Mouse (Mus musculus): ENCODE results near the gene Gm45623. TPM values are rescaled to one million over a fixed set of nuclear protein-coding genes. Genes with fewer than 3 reads are reported as not detected.

Gm45623 gene
- polyA plus RNA-seq (2015; fragmentation: Nextera tagmentation; extraction: Ambion mirVana), result 0.22 and 0.32 TPM in 2 replicates

- H3K4me1 ChIP-seq (ENCODE audit: control insufficient read depth, insufficient read depth, low read length), result peaks cover 9% of the 10 kb centered on the region; the same call in 1 of the 2 replicates
- H3K4me2 ChIP-seq (ENCODE audit: low read depth, low read length), result peak within 1 kb of the TSS; percentile 79
- H3K9me3 ChIP-seq (replicated peaks; ENCODE audit: control insufficient read depth, low read length), result no peaks in the 10 kb centered on the region
- H3K4me3 ChIP-seq (ENCODE audit: low read length), result peak within 1 kb of the TSS; percentile 52
- no peak within 1 kb of the TSS for H3K27ac ChIP-seq (ENCODE audit: low read length)
- peaks cover 50% of the 10 kb centered on the region for H3K27me3 ChIP-seq (ENCODE audit: control insufficient read depth, insufficient read depth, low read length)
- H3K9ac ChIP-seq (ENCODE audit: low read length), result peak within 1 kb of the TSS; percentile 30
- no peaks in the 10 kb centered on the region for H3K36me3 ChIP-seq (ENCODE audit: control insufficient read depth, insufficient read depth)
- ATAC-seq (replicated peaks; ENCODE audit: extremely low read depth, insufficient read depth, low FRiP score), result no peak
- WGBS, result 2% methylated on average over 67 of the region's 71 CpGs
Measured at GRCm38 (mm10) chr13:56753192-56753951, at the start of gene Gm45623. TSS of gene Gm45623 (minus strand) at chr13:56753827.

- 75% methylated on average over 7 of the region's 7 CpGs for WGBS
- Histone ChIP-seq H3K27ac (ENCODE audit: low read length) (no peak overlapping the region), H3K27me3 (ENCODE audit: control insufficient read depth, insufficient read depth, low read length) (no peaks in the 10 kb centered on the region), H3K4me2 (ENCODE audit: low read depth, low read length) (no peak overlapping the region), H3K4me3 (ENCODE audit: low read length) (no peak overlapping the region), H3K9ac (ENCODE audit: low read length) (no peak overlapping the region), H3K4me1 (ENCODE audit: control insufficient read depth, insufficient read depth, low read length) (peaks cover 9% of the 10 kb centered on the region), H3K36me3 (ENCODE audit: control insufficient read depth, insufficient read depth) (no peaks in the 10 kb centered on the region), H3K9me3 (replicated peaks; ENCODE audit: control insufficient read depth, low read length) (no peaks in the 10 kb centered on the region)
- no peak for ATAC-seq (replicated peaks; ENCODE audit: extremely low read depth, insufficient read depth, low FRiP score)
Measured at GRCm38 (mm10) chr13:56797459-56797858, 43.8 kb upstream of the Gm45623 start.

- H3K9ac ChIP-seq (ENCODE audit: low read length), result no peak overlapping the region
- 84% methylated on average over 7 of the region's 7 CpGs for WGBS
- H3K4me2 ChIP-seq (ENCODE audit: low read depth, low read length), result no peak overlapping the region
- H3K4me1 ChIP-seq (ENCODE audit: control insufficient read depth, insufficient read depth, low read length), result peaks cover 9% of the 10 kb centered on the region
- no peak overlapping the region for H3K27ac ChIP-seq (ENCODE audit: low read length)
- no peaks in the 10 kb centered on the region for H3K36me3 ChIP-seq (ENCODE audit: control insufficient read depth, insufficient read depth)
- H3K9me3 ChIP-seq (replicated peaks; ENCODE audit: control insufficient read depth, low read length), result no peaks in the 10 kb centered on the region
- no peaks in the 10 kb centered on the region for H3K27me3 ChIP-seq (ENCODE audit: control insufficient read depth, insufficient read depth, low read length)
- no peak overlapping the region for H3K4me3 ChIP-seq (ENCODE audit: low read length)
- no peak for ATAC-seq (replicated peaks; ENCODE audit: extremely low read depth, insufficient read depth, low FRiP score)
Measured at GRCm38 (mm10) chr13:56795501-56795900, 41.9 kb upstream of the Gm45623 start.

GRCm38 (mm10) chr13:56794441-56794840, 40.8 kb upstream of the Gm45623 start:
- H3K9me3 ChIP-seq (replicated peaks; ENCODE audit: control insufficient read depth, low read length), result no peaks in the 10 kb centered on the region
- H3K4me3 ChIP-seq (ENCODE audit: low read length), result no peak overlapping the region
- peaks cover 9% of the 10 kb centered on the region for H3K4me1 ChIP-seq (ENCODE audit: control insufficient read depth, insufficient read depth, low read length)
- H3K27ac ChIP-seq (ENCODE audit: low read length), result no peak overlapping the region
- 69% methylated on average over 7 of the region's 7 CpGs for WGBS
- H3K27me3 ChIP-seq (ENCODE audit: control insufficient read depth, insufficient read depth, low read length), result no peaks in the 10 kb centered on the region
- no peak overlapping the region for H3K4me2 ChIP-seq (ENCODE audit: low read depth, low read length)
- no peak overlapping the region for H3K9ac ChIP-seq (ENCODE audit: low read length)
- no peaks in the 10 kb centered on the region for H3K36me3 ChIP-seq (ENCODE audit: control insufficient read depth, insufficient read depth)
- no peak for ATAC-seq (replicated peaks; ENCODE audit: extremely low read depth, insufficient read depth, low FRiP score)

GRCm38 (mm10) chr13:56792844-56793243, 39.2 kb upstream of the Gm45623 start:
- H3K27ac ChIP-seq (ENCODE audit: low read length), result no peak overlapping the region
- no peaks in the 10 kb centered on the region for H3K9me3 ChIP-seq (replicated peaks; ENCODE audit: control insufficient read depth, low read length)
- peaks cover 9% of the 10 kb centered on the region for H3K4me1 ChIP-seq (ENCODE audit: control insufficient read depth, insufficient read depth, low read length)
- H3K36me3 ChIP-seq (ENCODE audit: control insufficient read depth, insufficient read depth), result no peaks in the 10 kb centered on the region
- no peak for ATAC-seq (replicated peaks; ENCODE audit: extremely low read depth, insufficient read depth, low FRiP score)
- H3K27me3 ChIP-seq (ENCODE audit: control insufficient read depth, insufficient read depth, low read length), result no peaks in the 10 kb centered on the region
- 70% methylated on average over 3 of the region's 3 CpGs for WGBS
- no peak overlapping the region for H3K4me2 ChIP-seq (ENCODE audit: low read depth, low read length)
- no peak overlapping the region for H3K9ac ChIP-seq (ENCODE audit: low read length)
- no peak overlapping the region for H3K4me3 ChIP-seq (ENCODE audit: low read length)

GRCm38 (mm10) chr13:56790683-56791082, 37.1 kb upstream of the Gm45623 start:
- 93% methylated on average over 3 of the region's 3 CpGs for WGBS
- H3K36me3 ChIP-seq (ENCODE audit: control insufficient read depth, insufficient read depth), result no peaks in the 10 kb centered on the region
- H3K27ac ChIP-seq (ENCODE audit: low read length), result no peak overlapping the region
- no peaks in the 10 kb centered on the region for H3K9me3 ChIP-seq (replicated peaks; ENCODE audit: control insufficient read depth, low read length)
- ATAC-seq (replicated peaks; ENCODE audit: extremely low read depth, insufficient read depth, low FRiP score), result no peak
- no peak overlapping the region for H3K4me2 ChIP-seq (ENCODE audit: low read depth, low read length)
- no peak overlapping the region for H3K9ac ChIP-seq (ENCODE audit: low read length)
- peaks cover 9% of the 10 kb centered on the region for H3K4me1 ChIP-seq (ENCODE audit: control insufficient read depth, insufficient read depth, low read length)
- no peaks in the 10 kb centered on the region for H3K27me3 ChIP-seq (ENCODE audit: control insufficient read depth, insufficient read depth, low read length)
- H3K4me3 ChIP-seq (ENCODE audit: low read length), result no peak overlapping the region

- Histone ChIP-seq H3K27ac (ENCODE audit: low read length) (no peak overlapping the region), H3K4me1 (ENCODE audit: control insufficient read depth, insufficient read depth, low read length) (peaks cover 7% of the 10 kb centered on the region; the same call in 1 of the 2 replicates), H3K4me2 (ENCODE audit: low read depth, low read length) (no peak overlapping the region), H3K27me3 (ENCODE audit: control insufficient read depth, insufficient read depth, low read length) (no peaks in the 10 kb centered on the region), H3K4me3 (ENCODE audit: low read length) (no peak overlapping the region), H3K9ac (ENCODE audit: low read length) (no peak overlapping the region), H3K9me3 (replicated peaks; ENCODE audit: control insufficient read depth, low read length) (no peaks in the 10 kb centered on the region), H3K36me3 (ENCODE audit: control insufficient read depth, insufficient read depth) (no peaks in the 10 kb centered on the region)
- no peak for ATAC-seq (replicated peaks; ENCODE audit: extremely low read depth, insufficient read depth, low FRiP score)
- WGBS, result 86% methylated on average over 1 of the region's 1 CpGs
Measured at GRCm38 (mm10) chr13:56782621-56783020, 29.0 kb upstream of the Gm45623 start.

GRCm38 (mm10) chr13:56781697-56782096, 28.1 kb upstream of the Gm45623 start:
- Histone ChIP-seq H3K9me3 (replicated peaks; ENCODE audit: control insufficient read depth, low read length) (no peaks in the 10 kb centered on the region), H3K36me3 (ENCODE audit: control insufficient read depth, insufficient read depth) (no peaks in the 10 kb centered on the region), H3K27me3 (ENCODE audit: control insufficient read depth, insufficient read depth, low read length) (no peaks in the 10 kb centered on the region), H3K4me1 (ENCODE audit: control insufficient read depth, insufficient read depth, low read length) (peaks cover 12% of the 10 kb centered on the region), H3K27ac (ENCODE audit: low read length) (no peak overlapping the region), H3K4me2 (ENCODE audit: low read depth, low read length) (no peak overlapping the region), H3K9ac (ENCODE audit: low read length) (no peak overlapping the region), H3K4me3 (ENCODE audit: low read length) (no peak overlapping the region)
- 78% methylated on average over 3 of the region's 3 CpGs for WGBS
- no peak for ATAC-seq (replicated peaks; ENCODE audit: extremely low read depth, insufficient read depth, low FRiP score)

- no peak overlapping the region for H3K4me2 ChIP-seq (ENCODE audit: low read depth, low read length)
- H3K27me3 ChIP-seq (ENCODE audit: control insufficient read depth, insufficient read depth, low read length), result no peaks in the 10 kb centered on the region
- H3K4me1 ChIP-seq (ENCODE audit: control insufficient read depth, insufficient read depth, low read length), result peaks cover 19% of the 10 kb centered on the region
- no peak for ATAC-seq (replicated peaks; ENCODE audit: extremely low read depth, insufficient read depth, low FRiP score)
- H3K36me3 ChIP-seq (ENCODE audit: control insufficient read depth, insufficient read depth), result no peaks in the 10 kb centered on the region
- 48% methylated on average over 13 of the region's 13 CpGs for WGBS
- no peaks in the 10 kb centered on the region for H3K9me3 ChIP-seq (replicated peaks; ENCODE audit: control insufficient read depth, low read length)
- H3K9ac ChIP-seq (ENCODE audit: low read length), result no peak overlapping the region
- no peak overlapping the region for H3K4me3 ChIP-seq (ENCODE audit: low read length)
- no peak overlapping the region for H3K27ac ChIP-seq (ENCODE audit: low read length)
Measured at GRCm38 (mm10) chr13:56780746-56781469, 27.3 kb upstream of the Gm45623 start.

All from heart, embryonic 16.5 days (tissue).